Mouse (Mus musculus): Measurements from ENCODE around the gene Krt86. TPM values are rescaled to one million over a fixed set of nuclear protein-coding genes. Genes with fewer than 3 reads are reported as not detected.
A peak's percentile ranks its signal among the peaks of the same experiment; 100 is the strongest.

The Krt86 gene
- polyA plus RNA-seq, 1 experiment from 2014 or later: not detected

DNA sequence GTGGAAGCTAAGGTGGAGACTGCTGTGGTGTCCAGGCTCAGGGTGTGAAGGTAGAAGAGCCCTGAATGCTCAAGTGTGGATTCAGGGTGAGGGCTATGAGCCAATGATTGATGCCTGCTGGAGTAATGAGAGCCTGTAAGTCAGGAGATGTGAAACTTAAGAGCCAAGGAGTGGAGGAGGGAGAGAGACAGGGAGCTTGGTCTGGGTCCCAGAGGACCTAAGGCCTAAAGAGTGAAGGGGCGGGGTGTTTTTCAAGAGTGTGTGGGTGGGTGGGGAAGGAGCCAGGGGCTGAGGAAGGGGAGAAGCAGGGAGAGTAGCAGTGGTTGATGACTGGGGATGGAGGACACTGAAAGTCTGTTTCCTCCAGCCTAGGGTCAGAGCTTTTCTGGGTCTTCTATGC, 10.4 kb downstream of the Krt86 start:
- peaks cover 3% of the 10 kb centered on the region; the same call in 1 of the 2 replicates for H3K4me1 ChIP-seq (ENCODE audit: control insufficient read depth, insufficient read depth, low read length)
- no peaks in the 10 kb centered on the region for H3K9me3 ChIP-seq (replicated peaks; ENCODE audit: control insufficient read depth, low read length)
- no peak overlapping the region for H3K9ac ChIP-seq (ENCODE audit: low read length)
- H3K27ac ChIP-seq (ENCODE audit: low read length): no peak overlapping the region
- 78% methylated on average over 1 of the region's 1 CpGs for WGBS
- ATAC-seq (ENCODE audit: insufficient read depth, low FRiP score): no peak
- no peak overlapping the region for H3K4me3 ChIP-seq (replicated peaks; ENCODE audit: low read length)
- no peaks in the 10 kb centered on the region for H3K36me3 ChIP-seq (ENCODE audit: control insufficient read depth, insufficient read depth, low read length)
- 0 out of 2 replicates have a peak, but pooled peaks cover 3% of the 10 kb centered on the region for H3K27me3 ChIP-seq (ENCODE audit: control insufficient read depth, insufficient read depth, low read length)
- H3K4me2 ChIP-seq (ENCODE audit: low read depth, low read length): no peak overlapping the region

DNA sequence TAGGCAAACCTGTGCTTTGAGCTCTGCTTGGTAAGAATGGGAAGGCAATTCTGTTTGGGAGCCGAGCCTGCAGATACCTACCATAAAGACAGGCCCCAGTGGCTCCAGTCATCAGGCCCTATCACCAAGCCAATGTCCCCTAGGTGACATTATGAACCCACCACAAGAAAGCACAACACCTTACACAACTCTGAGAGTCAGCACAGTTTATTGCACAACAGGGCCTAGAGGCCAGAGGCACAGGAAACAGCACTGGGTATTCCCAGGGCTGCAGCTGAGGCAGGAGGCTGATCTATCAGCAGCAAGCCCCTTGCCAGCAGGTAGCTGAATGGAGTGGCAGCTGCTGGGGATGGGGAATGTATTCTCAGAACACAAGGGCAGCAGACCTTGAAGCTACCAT, 11.7 kb downstream of the Krt86 start:
- H3K27me3 ChIP-seq (ENCODE audit: control insufficient read depth, insufficient read depth, low read length): no peaks in the 10 kb centered on the region
- no peak overlapping the region for H3K27ac ChIP-seq (ENCODE audit: low read length)
- H3K9ac ChIP-seq (ENCODE audit: low read length): no peak overlapping the region
- ATAC-seq (ENCODE audit: insufficient read depth, low FRiP score): no peak
- H3K4me1 ChIP-seq (ENCODE audit: control insufficient read depth, insufficient read depth, low read length): peaks cover 3% of the 10 kb centered on the region; the same call in 1 of the 2 replicates
- H3K4me3 ChIP-seq (replicated peaks; ENCODE audit: low read length): no peak overlapping the region
- no peaks in the 10 kb centered on the region for H3K9me3 ChIP-seq (replicated peaks; ENCODE audit: control insufficient read depth, low read length)
- no peaks in the 10 kb centered on the region for H3K36me3 ChIP-seq (ENCODE audit: control insufficient read depth, insufficient read depth, low read length)
- no peak overlapping the region for H3K4me2 ChIP-seq (ENCODE audit: low read depth, low read length)
- 80% methylated on average over 1 of the region's 1 CpGs for WGBS

DNA sequence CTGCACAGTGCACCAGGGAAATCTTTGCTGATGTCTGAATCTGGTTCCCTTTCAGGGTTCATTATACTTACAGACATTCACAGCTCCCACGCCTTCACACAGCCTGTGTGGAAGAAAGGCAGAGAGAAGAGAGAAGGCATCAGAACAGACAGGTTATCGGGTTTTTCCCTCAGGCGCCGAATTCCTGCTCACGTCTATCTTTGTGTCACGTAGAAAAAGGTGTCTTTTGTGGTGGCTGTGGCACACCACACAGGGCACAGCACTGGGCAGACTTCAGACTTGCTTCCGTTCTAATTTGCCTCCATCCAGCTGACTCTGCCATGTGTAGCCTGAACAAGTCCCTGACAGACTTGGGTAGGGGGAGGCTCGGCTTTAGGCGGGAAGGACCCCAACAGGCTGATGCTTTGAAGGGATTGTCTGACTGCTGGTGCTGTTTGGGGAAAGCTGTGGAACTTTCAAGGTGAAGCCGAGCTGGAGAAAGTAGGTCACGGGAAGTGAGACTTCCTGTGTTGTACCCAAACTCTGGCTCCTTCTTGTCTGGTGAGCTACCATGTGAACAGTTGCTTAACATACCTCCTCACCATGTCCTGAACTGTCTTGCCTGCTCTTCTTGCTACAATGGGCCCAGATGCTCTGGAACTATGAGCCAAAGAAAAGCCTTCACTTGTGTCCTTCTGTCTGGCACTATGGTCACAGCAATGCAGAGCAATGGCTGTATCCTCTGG, 12.8 kb downstream of the Krt86 start:
- Histone ChIP-seq H3K4me1 (ENCODE audit: control insufficient read depth, insufficient read depth, low read length) (peaks cover 3% of the 10 kb centered on the region; the same call in 1 of the 2 replicates), H3K36me3 (ENCODE audit: control insufficient read depth, insufficient read depth, low read length) (no peaks in the 10 kb centered on the region), H3K9ac (ENCODE audit: low read length) (no peak overlapping the region), H3K27me3 (ENCODE audit: control insufficient read depth, insufficient read depth, low read length) (no peaks in the 10 kb centered on the region), H3K4me3 (replicated peaks; ENCODE audit: low read length) (no peak overlapping the region), H3K9me3 (replicated peaks; ENCODE audit: control insufficient read depth, low read length) (no peaks in the 10 kb centered on the region), H3K4me2 (ENCODE audit: low read depth, low read length) (no peak overlapping the region), H3K27ac (ENCODE audit: low read length) (no peak overlapping the region)
- WGBS: 77% methylated on average over 11 of the region's 11 CpGs
- no peak for ATAC-seq (ENCODE audit: insufficient read depth, low FRiP score)

DNA sequence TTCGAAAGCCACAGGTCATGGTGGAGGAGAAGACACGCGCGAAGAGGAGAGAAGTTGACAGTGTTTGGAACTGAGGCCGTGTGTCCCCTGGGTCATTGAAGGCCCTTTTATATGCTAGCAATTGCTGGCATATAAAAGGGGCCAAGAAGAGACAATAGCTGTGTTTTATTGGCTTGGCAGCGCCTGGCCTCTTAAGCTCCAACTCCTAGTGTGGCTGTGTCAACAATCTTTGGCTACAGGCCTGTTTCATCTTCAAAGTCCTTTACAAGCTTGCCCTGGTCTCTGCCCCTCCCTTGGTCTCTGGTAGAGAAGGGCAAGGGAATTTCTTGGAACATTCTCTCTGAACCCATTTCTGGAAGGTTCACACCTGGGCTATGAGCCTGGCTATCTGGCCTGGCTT, 18.2 kb downstream of the Krt86 start, which contains the start of gene Krt83:
Gene Krt83, minus strand, starts transcription at position 82 of the 400 bp plus-strand sequence.
- Histone ChIP-seq H3K27ac (ENCODE audit: low read length) (no peak within 1 kb of the TSS), H3K36me3 (ENCODE audit: control insufficient read depth, insufficient read depth, low read length) (no peaks in the 10 kb centered on the region), H3K4me1 (ENCODE audit: control insufficient read depth, insufficient read depth, low read length) (no peaks in the 10 kb centered on the region), H3K9me3 (replicated peaks; ENCODE audit: control insufficient read depth, low read length) (no peaks in the 10 kb centered on the region), H3K4me3 (replicated peaks; ENCODE audit: low read length) (no peak within 1 kb of the TSS), H3K27me3 (ENCODE audit: control insufficient read depth, insufficient read depth, low read length) (no peaks in the 10 kb centered on the region), H3K9ac (ENCODE audit: low read length) (no peak within 1 kb of the TSS), H3K4me2 (ENCODE audit: low read depth, low read length) (no peak within 1 kb of the TSS)
- WGBS: 75% methylated on average over 6 of the region's 6 CpGs
- ATAC-seq (ENCODE audit: insufficient read depth, low FRiP score): no peak

DNA sequence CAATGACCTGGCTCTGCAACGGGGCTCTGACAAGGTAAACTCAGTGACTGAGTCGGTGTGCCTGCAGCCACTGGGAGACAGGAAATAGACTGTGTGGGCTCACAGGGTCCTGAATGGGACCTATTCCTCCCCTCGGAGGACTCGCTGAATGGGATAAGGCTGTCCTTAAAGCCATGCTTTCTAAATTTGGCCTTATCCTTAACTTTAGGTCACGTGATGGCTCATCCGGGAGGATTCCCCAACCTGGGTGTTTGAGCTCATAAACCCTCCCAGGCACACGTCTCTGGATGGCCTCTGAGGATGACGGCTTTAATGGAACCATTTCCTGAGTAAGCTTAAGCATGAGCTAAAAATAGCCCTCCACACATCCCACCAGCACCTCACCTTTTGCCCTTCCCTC, 19.4 kb downstream of the Krt86 start:
- Histone ChIP-seq H3K9ac (ENCODE audit: low read length) (no peak overlapping the region), H3K9me3 (replicated peaks; ENCODE audit: control insufficient read depth, low read length) (no peaks in the 10 kb centered on the region), H3K4me3 (replicated peaks; ENCODE audit: low read length) (no peak overlapping the region), H3K4me1 (ENCODE audit: control insufficient read depth, insufficient read depth, low read length) (no peaks in the 10 kb centered on the region), H3K27ac (ENCODE audit: low read length) (no peak overlapping the region), H3K27me3 (ENCODE audit: control insufficient read depth, insufficient read depth, low read length) (no peaks in the 10 kb centered on the region), H3K4me2 (ENCODE audit: low read depth, low read length) (no peak overlapping the region), H3K36me3 (ENCODE audit: control insufficient read depth, insufficient read depth, low read length) (no peaks in the 10 kb centered on the region)
- 42% methylated on average over 8 of the region's 8 CpGs for WGBS
- no peak for ATAC-seq (ENCODE audit: insufficient read depth, low FRiP score)

DNA sequence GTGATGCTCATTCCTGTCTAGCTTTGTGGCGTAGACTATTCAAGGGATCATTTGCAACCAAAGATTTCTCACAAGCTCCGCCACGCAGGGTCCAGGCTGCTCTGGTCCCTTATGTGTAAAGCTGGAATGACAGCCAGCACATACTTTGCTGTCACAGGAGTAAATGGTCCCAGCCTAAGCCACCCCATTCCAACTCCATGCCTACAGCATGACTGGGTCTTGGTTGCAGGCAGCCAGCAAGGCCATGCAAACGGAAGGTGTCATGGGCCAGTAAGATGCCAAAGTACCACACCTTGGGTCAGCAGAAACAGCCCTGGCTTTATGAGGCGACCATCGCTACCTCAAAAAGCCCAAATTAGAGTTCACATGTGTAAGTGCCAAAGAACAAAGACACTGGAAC, 20.4 kb downstream of the Krt86 start:
- Histone ChIP-seq H3K4me1 (ENCODE audit: control insufficient read depth, insufficient read depth, low read length) (no peaks in the 10 kb centered on the region), H3K27ac (ENCODE audit: low read length) (no peak overlapping the region), H3K4me2 (ENCODE audit: low read depth, low read length) (no peak overlapping the region), H3K36me3 (ENCODE audit: control insufficient read depth, insufficient read depth, low read length) (no peaks in the 10 kb centered on the region), H3K9me3 (replicated peaks; ENCODE audit: control insufficient read depth, low read length) (no peaks in the 10 kb centered on the region), H3K9ac (ENCODE audit: low read length) (no peak overlapping the region), H3K4me3 (replicated peaks; ENCODE audit: low read length) (no peak overlapping the region), H3K27me3 (ENCODE audit: control insufficient read depth, insufficient read depth, low read length) (no peaks in the 10 kb centered on the region)
- no peak for ATAC-seq (ENCODE audit: insufficient read depth, low FRiP score)
- WGBS: 93% methylated on average over 6 of the region's 6 CpGs

DNA sequence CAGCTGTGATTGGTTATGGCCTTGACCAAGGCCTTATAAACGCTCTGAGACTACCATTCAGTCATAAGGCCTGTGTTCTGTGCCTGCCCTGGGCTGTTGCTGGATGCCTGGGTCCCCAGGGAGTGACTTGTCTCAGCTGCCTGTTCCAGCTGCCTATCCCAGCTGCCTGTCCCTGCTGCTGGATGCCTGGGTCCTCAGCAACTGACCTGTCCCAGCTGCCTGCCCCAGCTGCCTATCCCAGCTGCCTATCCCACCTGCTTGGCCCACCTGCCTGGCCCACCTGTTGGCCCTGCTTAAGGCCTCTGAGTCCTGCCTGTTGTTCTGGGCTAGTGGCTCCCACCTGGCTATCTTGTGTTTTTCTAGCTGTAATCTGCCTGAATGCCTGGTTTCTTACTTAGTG, 20.9 kb downstream of the Krt86 start:
- ATAC-seq (ENCODE audit: insufficient read depth, low FRiP score): no peak
- no peak overlapping the region for H3K4me2 ChIP-seq (ENCODE audit: low read depth, low read length)
- no peak overlapping the region for H3K4me3 ChIP-seq (replicated peaks; ENCODE audit: low read length)
- no peak overlapping the region for H3K9ac ChIP-seq (ENCODE audit: low read length)
- WGBS: 56% methylated on average over 1 of the region's 1 CpGs
- no peak overlapping the region for H3K27ac ChIP-seq (ENCODE audit: low read length)
- H3K4me1 ChIP-seq (ENCODE audit: control insufficient read depth, insufficient read depth, low read length): no peaks in the 10 kb centered on the region
- H3K9me3 ChIP-seq (replicated peaks; ENCODE audit: control insufficient read depth, low read length): no peaks in the 10 kb centered on the region
- H3K36me3 ChIP-seq (ENCODE audit: control insufficient read depth, insufficient read depth, low read length): no peaks in the 10 kb centered on the region
- no peaks in the 10 kb centered on the region for H3K27me3 ChIP-seq (ENCODE audit: control insufficient read depth, insufficient read depth, low read length)

DNA sequence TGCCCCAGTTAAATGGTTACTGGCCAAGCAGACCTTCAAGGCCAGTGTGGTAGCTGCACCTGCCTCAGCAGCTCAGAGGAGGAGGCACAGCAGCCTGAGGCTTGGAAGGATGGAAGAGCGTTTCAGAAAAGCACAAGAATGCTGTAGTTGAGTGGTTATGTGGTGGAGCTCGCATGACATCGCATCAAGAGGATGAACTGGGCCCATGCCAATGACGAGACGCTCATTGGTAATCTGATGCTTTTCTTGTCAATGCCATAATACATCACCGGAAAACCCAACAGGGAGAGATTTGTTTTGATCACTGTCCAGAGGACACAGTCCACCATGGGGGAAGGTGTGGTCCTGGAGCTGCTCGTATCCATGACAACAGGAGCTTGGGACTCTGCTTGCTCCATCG, 22.0 kb downstream of the Krt86 start:
- ATAC-seq (ENCODE audit: insufficient read depth, low FRiP score): no peak
- H3K9me3 ChIP-seq (replicated peaks; ENCODE audit: control insufficient read depth, low read length): no peaks in the 10 kb centered on the region
- no peak overlapping the region for H3K4me3 ChIP-seq (replicated peaks; ENCODE audit: low read length)
- H3K36me3 ChIP-seq (ENCODE audit: control insufficient read depth, insufficient read depth, low read length): no peaks in the 10 kb centered on the region
- WGBS: 77% methylated on average over 8 of the region's 8 CpGs
- H3K4me2 ChIP-seq (ENCODE audit: low read depth, low read length): no peak overlapping the region
- no peaks in the 10 kb centered on the region for H3K4me1 ChIP-seq (ENCODE audit: control insufficient read depth, insufficient read depth, low read length)
- H3K27me3 ChIP-seq (ENCODE audit: control insufficient read depth, insufficient read depth, low read length): no peaks in the 10 kb centered on the region
- no peak overlapping the region for H3K27ac ChIP-seq (ENCODE audit: low read length)
- no peak overlapping the region for H3K9ac ChIP-seq (ENCODE audit: low read length)

DNA sequence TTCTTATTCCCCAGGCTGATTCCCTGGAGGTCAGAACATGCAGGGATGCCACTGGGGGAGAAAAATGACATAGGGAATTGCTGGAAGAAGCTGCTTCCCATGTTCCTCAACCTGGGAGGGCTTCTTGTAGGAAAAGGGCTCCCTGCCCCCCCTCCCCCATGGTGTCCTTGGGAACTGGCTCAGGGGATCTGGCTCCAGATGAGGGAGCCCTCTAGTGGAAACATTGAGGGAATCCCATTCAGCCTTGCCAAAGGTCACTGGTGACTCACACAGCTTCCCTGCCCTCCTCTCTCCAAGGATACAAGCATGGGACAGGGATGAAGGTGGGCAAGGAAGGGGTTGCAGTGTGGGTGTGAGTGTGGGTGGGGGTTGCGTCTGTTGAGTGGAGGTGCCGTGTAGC, 23.9 kb downstream of the Krt86 start:
- no peaks in the 10 kb centered on the region for H3K9me3 ChIP-seq (replicated peaks; ENCODE audit: control insufficient read depth, low read length)
- no peak overlapping the region for H3K4me2 ChIP-seq (ENCODE audit: low read depth, low read length)
- H3K36me3 ChIP-seq (ENCODE audit: control insufficient read depth, insufficient read depth, low read length): no peaks in the 10 kb centered on the region
- peak; percentile 33; the same call in 1 of the 2 replicates for ATAC-seq (ENCODE audit: insufficient read depth, low FRiP score)
- no peaks in the 10 kb centered on the region for H3K27me3 ChIP-seq (ENCODE audit: control insufficient read depth, insufficient read depth, low read length)
- H3K4me3 ChIP-seq (replicated peaks; ENCODE audit: low read length): no peak overlapping the region
- 76% methylated on average over 2 of the region's 2 CpGs for WGBS
- no peak overlapping the region for H3K27ac ChIP-seq (ENCODE audit: low read length)
- no peak overlapping the region for H3K9ac ChIP-seq (ENCODE audit: low read length)
- no peaks in the 10 kb centered on the region for H3K4me1 ChIP-seq (ENCODE audit: control insufficient read depth, insufficient read depth, low read length)
